Mouse (Mus musculus) CH12.LX (cell line): ENCODE measurements around the gene Mex3d.

Experiments
- CTCF ChIP-seq, 2 experiments: IDR thresholded peaks in 1 of 2; conservative IDR thresholded peaks in 1 of 2; 2 replicates each; pipeline ENCODE4 v1.5.1; 2011 to 2012; ENCODE audit warnings: low read depth in 2 of 2, low read length in 2 of 2, improper control_type of control experiment in 1 of 2, inconsistent platforms in 1 of 2, mild to moderate bottlenecking in 1 of 2, moderate library complexity in 1 of 2
- HCFC1 ChIP-seq: IDR thresholded peaks from 2 replicates; pipeline ENCODE4 v1.6.1; 2012; ENCODE audit warnings: low read depth, mild to moderate bottlenecking, inconsistent platforms, low read length, improper control_type of control experiment
- MXI1 ChIP-seq: IDR thresholded peaks from 2 replicates; pipeline ENCODE4 v1.6.1; 2011; ENCODE audit warnings: mild to moderate bottlenecking, low read depth, low read length, improper control_type of control experiment
- NRF1 ChIP-seq: IDR thresholded peaks from 2 replicates; pipeline ENCODE4 v1.6.1; 2014; ENCODE audit warnings: low read depth, mild to moderate bottlenecking, inconsistent platforms, low read length, improper control_type of control experiment, moderate library complexity
- POLR2A ChIP-seq: IDR thresholded peaks from 2 replicates; pipeline ENCODE4 v1.6.1; 2011; ENCODE audit warnings: low read depth, mild to moderate bottlenecking, improper control_type of control experiment, low read length

- no peak for TF ChIP-seq POLR2A
- TF ChIP-seq MXI1 = no peak
- no peak for TF ChIP-seq CTCF (conservative IDR thresholded peaks at IDR 0.05 in 1 of 2, IDR thresholded peaks at IDR 0.05 in 1 of 2; ENCODE audit: low read depth in 2 of 2, low read length in 2 of 2)
- TF ChIP-seq HCFC1 = no peak
- TF ChIP-seq NRF1 = no peak
Measured at GRCm38 (mm10) chr10:80355431-80355830, 32.0 kb downstream of the Mex3d start.
